Mouse (Mus musculus) heart, embryonic 13.5 days (tissue): ENCODE data around the gene Gm3404. TPM values are rescaled to one million over a fixed set of nuclear protein-coding genes. Genes with fewer than 3 reads are reported as not detected.
"Not testable (repeated sequence)": the region's sequence is repeated elsewhere in the genome, so short reads cannot be mapped to it uniquely, and the experiment has no call there.

Source experiments
- ATAC-seq: fragments of 200-750 bp; cut with Nextera tagmentation; 2 replicates; pipeline ENCODE4 v1.8.0; 2017; ENCODE audit warnings: moderate TSS enrichment; ENCODE audit not compliant: insufficient number of reproducible peaks, low FRiP score, low TSS enrichment; ENCODE audit errors: extremely low read depth
- H3K27ac ChIP-seq: fragments of 300-500 bp; sonication (generic); replicated peaks from 2 replicates; pipeline ENCODE4 v1.5.1; 2015; ENCODE audit warnings: moderate library complexity, mild to moderate bottlenecking, inconsistent platforms
- H3K27me3 ChIP-seq: fragments of 300-500 bp; sonication (generic); replicated peaks from 2 replicates; pipeline ENCODE4 v1.6.1; 2015; ENCODE audit warnings: mild to moderate bottlenecking, inconsistent platforms
- H3K36me3 ChIP-seq: fragments of 300-500 bp; sonication (generic); 2 replicates; pipeline ENCODE4 v1.6.1; 2015; ENCODE audit warnings: mild to moderate bottlenecking, inconsistent platforms
- H3K4me1 ChIP-seq: fragments of 300-500 bp; sonication (generic); 2 replicates; pipeline ENCODE4 v1.6.1; 2015; ENCODE audit warnings: inconsistent platforms
- H3K4me2 ChIP-seq: fragments of 300-500 bp; sonication (generic); 2 replicates; pipeline ENCODE4 v1.6.1; 2015; ENCODE audit warnings: inconsistent platforms, mild to moderate bottlenecking, moderate library complexity
- H3K4me3 ChIP-seq: fragments of 300-500 bp; sonication (generic); 2 replicates; pipeline ENCODE4 v1.5.1; 2015; ENCODE audit warnings: moderate library complexity, mild to moderate bottlenecking, inconsistent platforms
- H3K9ac ChIP-seq: fragments of 300-500 bp; sonication (generic); 2 replicates; pipeline ENCODE4 v1.6.1; 2015; ENCODE audit warnings: inconsistent platforms, mild to moderate bottlenecking, moderate library complexity
- H3K9me3 ChIP-seq: fragments of 300-500 bp; sonication (generic); 2 replicates; pipeline ENCODE4 v1.6.1; 2016; ENCODE audit warnings: inconsistent platforms
- WGBS: fragments of 180-500 bp; shearing (Covaris S2); methylation state at CpG from one replicate; pipeline ENCODE4 v1.1.7; 2015; ENCODE audit warnings: mixed read lengths; 5-methylcytosine and 5-hydroxymethylcytosine counted together
- polyA plus RNA-seq: library from polyadenylated mRNA; unstranded; fragments of >200 nt; fragmentation: Nextera tagmentation; extraction: Ambion mirVana; gene quantifications from 2 replicates; pipeline ENCODE4 v1.2.1, GENCODE M21; 2015

The Gm3404 gene
- polyA plus RNA-seq, 1 experiment from 2014 or later: not detected

GRCm38 (mm10) chr5:146571830-146572734 lies 46.5 kb downstream of the Gm3404 start:
- not testable (repeated sequence) for H3K4me1 ChIP-seq, ATAC-seq, H3K27me3 ChIP-seq, H3K36me3 ChIP-seq, H3K9ac ChIP-seq, H3K4me2 ChIP-seq, H3K27ac ChIP-seq, H3K4me3 ChIP-seq, H3K9me3 ChIP-seq
- 60% methylated on average over 6 of the region's 6 CpGs for WGBS

DNA sequence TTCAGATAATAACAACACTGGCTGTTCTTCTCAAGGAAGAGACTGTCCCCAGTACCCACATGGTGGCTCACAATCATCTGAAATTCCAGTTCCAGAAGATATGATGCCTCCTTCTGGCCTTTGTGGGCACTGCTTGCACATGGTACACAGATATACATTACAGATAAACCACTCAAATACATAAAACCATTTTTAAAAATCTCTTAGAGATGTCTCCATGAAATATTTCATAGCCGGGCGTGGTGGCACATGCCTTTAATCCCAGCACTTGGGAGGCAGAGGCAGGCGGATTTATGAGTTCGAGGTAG lies 47.1 kb downstream of the Gm3404 start:
- WGBS: 73% methylated on average over 4 of the region's 4 CpGs
- not testable (repeated sequence) for H3K9ac ChIP-seq, H3K4me1 ChIP-seq, H3K27me3 ChIP-seq, H3K36me3 ChIP-seq, H3K4me3 ChIP-seq, H3K9me3 ChIP-seq, H3K27ac ChIP-seq, H3K4me2 ChIP-seq, ATAC-seq

- Histone ChIP-seq H3K27ac (no peak overlapping the region), H3K4me1 (no peaks in the 10 kb centered on the region), H3K9me3 (0 out of 2 replicates have a peak, but pooled peaks cover 4% of the 10 kb centered on the region), H3K4me2 (no peak overlapping the region), H3K27me3 (peaks cover 7% of the 10 kb centered on the region), H3K4me3 (no peak overlapping the region), H3K36me3 (no peaks in the 10 kb centered on the region), H3K9ac (no peak overlapping the region)
- 83% methylated on average over 3 of the region's 3 CpGs for WGBS
- ATAC-seq: no peak
Observed at GRCm38 (mm10) chr5:146576668-146577067, 51.1 kb downstream of the Gm3404 start.

Other genes starting within 250 kb of the Gm3404 start
- 0.32 and 0.37 TPM in 2 replicates for gene Wasf3, start 140.8 kb upstream of the Gm3404 start, polyA plus RNA-seq
- gene Gm6408, start 43.8 kb upstream of the Gm3404 start, polyA plus RNA-seq: not detected in 2 replicates
- not detected in 2 replicates for gene Gm6370, start 34.4 kb upstream of the Gm3404 start, polyA plus RNA-seq
- not detected in 2 replicates for gene 4930449I24Rik, start 23.4 kb upstream of the Gm3404 start, polyA plus RNA-seq
- gene Gm3402, start 11.7 kb upstream of the Gm3404 start, polyA plus RNA-seq: not detected in 2 replicates
- not detected in 2 replicates for gene Gm3409, start 11.8 kb downstream of the Gm3404 start, polyA plus RNA-seq
- gene Gm3415, start 30.3 kb downstream of the Gm3404 start, polyA plus RNA-seq: not detected in 2 replicates
- not detected in 2 replicates for gene Gpr12, start 59.4 kb downstream of the Gm3404 start, polyA plus RNA-seq